Mouse (Mus musculus): ENCODE data around the gene Tm4sf5.

The Tm4sf5 gene

GRCm38 (mm10) chr11:70540928-70541327 lies 35.9 kb downstream of the Tm4sf5 start:
- in situ Hi-C loops (cut with MboI, MseI): no loop called here

DNA sequence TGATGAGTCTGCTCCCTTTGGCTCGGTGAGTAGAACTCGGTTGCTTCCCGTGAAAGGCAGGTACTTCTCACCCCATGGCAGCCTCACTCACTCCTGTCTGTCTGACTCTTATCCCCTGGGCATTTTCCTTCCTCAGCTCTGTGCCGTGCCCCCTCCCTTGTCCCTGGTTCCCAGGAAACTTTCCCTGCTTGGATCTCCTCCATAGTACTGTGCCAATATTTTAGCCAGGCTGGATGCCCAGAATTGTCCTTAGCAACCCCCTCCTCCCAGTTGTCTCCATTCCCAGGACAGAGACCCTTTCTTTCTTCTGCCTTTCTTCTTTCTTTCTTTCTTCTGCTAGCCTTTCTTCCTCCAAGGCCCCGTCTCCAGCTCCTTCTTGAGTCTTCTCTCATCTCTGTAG lies 36.4 kb downstream of the Tm4sf5 start:
- in situ Hi-C loops (cut with MboI, MseI): no loop called here

GRCm38 (mm10) chr11:70544496-70544895 lies 39.5 kb downstream of the Tm4sf5 start:
- in situ Hi-C loops (cut with MboI, MseI): no loop called here

- in situ Hi-C loops (cut with MboI, MseI): no loop called here
Observed at GRCm38 (mm10) chr11:70551526-70551925, 46.5 kb downstream of the Tm4sf5 start.

- in situ Hi-C loops (cut with MboI, MseI): no loop called here
Observed at GRCm38 (mm10) chr11:70553940-70554339, 48.9 kb downstream of the Tm4sf5 start.

GRCm38 (mm10) chr11:70557545-70557944 lies 52.5 kb downstream of the Tm4sf5 start:
- in situ Hi-C loops (cut with MboI, MseI): no loop called here
